Mouse (Mus musculus) forebrain, embryonic 12.5 days (tissue): ENCODE data around the gene Ino80. TPM values are rescaled to one million over a fixed set of nuclear protein-coding genes. Genes with fewer than 3 reads are reported as not detected.

Experiments
- ATAC-seq: fragments of 200-750 bp; cut with Nextera tagmentation; 2 replicates; pipeline ENCODE4 v1.8.0; 2017; ENCODE audit warnings: moderate TSS enrichment; ENCODE audit not compliant: low FRiP score
- H3K27ac ChIP-seq: fragments of 300-500 bp; sonication (generic); 2 replicates; pipeline ENCODE4 v1.5.1; 2016; ENCODE audit warnings: mild to moderate bottlenecking
- H3K27me3 ChIP-seq: fragments of 300-500 bp; sonication (generic); 2 replicates; pipeline ENCODE4 v1.6.1; 2016; ENCODE audit warnings: mild to moderate bottlenecking
- H3K36me3 ChIP-seq: fragments of 300-500 bp; sonication (generic); replicated peaks from 2 replicates; pipeline ENCODE4 v1.6.1; 2016; ENCODE audit warnings: mild to moderate bottlenecking
- H3K4me1 ChIP-seq: fragments of 300-500 bp; sonication (generic); 2 replicates; pipeline ENCODE4 v1.6.1; 2016
- H3K4me2 ChIP-seq: fragments of 300-500 bp; sonication (generic); 2 replicates; pipeline ENCODE4 v1.6.1; 2016; ENCODE audit warnings: mild to moderate bottlenecking, moderate library complexity
- H3K4me3 ChIP-seq: fragments of 300-500 bp; sonication (generic); replicated peaks from 2 replicates; pipeline ENCODE4 v1.5.1; 2016; ENCODE audit warnings: mild to moderate bottlenecking
- H3K9ac ChIP-seq: fragments of 300-500 bp; sonication (generic); 2 replicates; pipeline ENCODE4 v1.6.1; 2016; ENCODE audit warnings: mild to moderate bottlenecking
- H3K9me3 ChIP-seq: fragments of 300-500 bp; sonication (generic); 2 replicates; pipeline ENCODE4 v1.6.1; 2016
- WGBS: fragments of 180-500 bp; shearing (Covaris S2); methylation state at CpG from one replicate; pipeline ENCODE4 v1.1.7; 2016; 5-methylcytosine and 5-hydroxymethylcytosine counted together
- polyA plus RNA-seq: library from polyadenylated mRNA; unstranded; fragments of >200 nt; fragmentation: Nextera tagmentation; extraction: Ambion mirVana; gene quantifications from 2 replicates; pipeline ENCODE4 v1.2.1, GENCODE M21; 2016

Gene Ino80
- polyA plus RNA-seq, 1 experiment from 2014 or later = 4.5 TPM

DNA sequence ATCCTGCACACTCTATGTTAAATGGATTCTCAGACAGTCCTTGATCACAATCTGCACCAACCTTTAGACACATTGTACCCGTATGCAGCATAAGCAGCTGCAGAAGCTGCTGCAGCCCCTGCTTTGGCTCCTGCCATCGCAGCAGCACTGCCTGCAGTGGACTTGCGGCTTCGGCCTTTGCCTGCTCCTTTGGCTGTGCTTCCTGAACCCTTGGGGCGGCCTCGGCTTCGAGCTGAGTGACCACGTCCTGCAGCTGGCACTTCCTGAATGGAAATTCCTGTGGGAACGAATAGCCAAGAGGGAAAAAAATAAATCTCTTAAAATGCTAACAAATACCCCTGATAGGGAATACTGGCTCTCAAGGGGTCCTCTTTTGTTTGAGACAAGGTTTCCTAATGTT lies 100.2 kb downstream of the Ino80 start:
- Histone ChIP-seq H3K27me3 (no peaks in the 10 kb centered on the region), H3K4me3 (no peak overlapping the region), H3K27ac (no peak overlapping the region), H3K9ac (no peak overlapping the region), H3K4me1 (no peaks in the 10 kb centered on the region), H3K36me3 (peaks cover 94% of the 10 kb centered on the region), H3K4me2 (no peak overlapping the region), H3K9me3 (no peaks in the 10 kb centered on the region)
- no peak for ATAC-seq
- 92% methylated on average over 9 of the region's 9 CpGs for WGBS

DNA sequence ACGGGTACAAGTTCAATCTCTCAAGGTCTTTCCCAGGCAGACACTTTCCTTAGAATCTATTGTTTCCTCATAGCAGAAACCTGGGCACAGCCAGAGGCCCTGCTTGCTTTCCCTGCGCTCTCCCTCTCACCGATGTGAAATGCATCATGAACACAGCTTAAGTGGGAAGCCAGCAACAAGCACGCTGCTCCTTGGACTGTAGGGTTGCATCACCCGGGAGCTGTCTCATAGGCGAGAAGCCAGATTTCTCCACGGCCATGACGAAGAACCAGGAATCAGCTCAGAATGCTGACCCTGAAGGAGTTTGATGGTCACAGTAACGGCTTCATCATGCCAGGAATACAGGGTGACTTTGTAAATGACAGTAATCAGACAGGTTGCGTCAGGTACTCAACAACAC lies 107.4 kb downstream of the Ino80 start:
- Histone ChIP-seq H3K27ac (no peak overlapping the region), H3K27me3 (no peaks in the 10 kb centered on the region), H3K4me3 (no peak overlapping the region), H3K4me2 (no peak overlapping the region), H3K9me3 (no peaks in the 10 kb centered on the region), H3K9ac (no peak overlapping the region), H3K4me1 (no peaks in the 10 kb centered on the region), H3K36me3 (peaks cover 53% of the 10 kb centered on the region)
- no peak for ATAC-seq
- WGBS = 95% methylated on average over 10 of the region's 10 CpGs

DNA sequence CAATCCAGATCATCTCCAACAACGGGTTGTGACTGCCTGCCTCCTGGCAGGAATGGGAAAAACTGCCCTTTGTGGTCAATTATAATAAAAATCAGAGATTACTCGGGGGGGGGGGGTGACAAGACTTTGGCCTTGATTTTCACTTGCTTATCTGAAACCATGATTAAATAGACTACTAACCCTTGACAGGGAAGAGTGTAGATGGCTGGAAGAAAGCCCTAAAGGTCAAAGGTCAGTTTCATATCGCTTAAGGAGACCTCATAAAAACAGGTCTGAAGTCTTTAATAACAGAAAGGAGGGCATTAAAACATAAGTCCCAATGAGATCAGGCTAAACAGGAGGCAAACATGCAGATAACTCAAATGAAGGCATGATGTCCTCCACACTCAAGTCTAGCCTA lies 110.1 kb downstream of the Ino80 start:
- Histone ChIP-seq H3K4me1 (no peaks in the 10 kb centered on the region), H3K4me3 (no peak overlapping the region), H3K27ac (no peak overlapping the region), H3K9me3 (no peaks in the 10 kb centered on the region), H3K9ac (no peak overlapping the region), H3K4me2 (no peak overlapping the region), H3K27me3 (0 out of 2 replicates have a peak, but pooled peaks cover 2% of the 10 kb centered on the region), H3K36me3 (peaks cover 28% of the 10 kb centered on the region)
- ATAC-seq = no peak
- WGBS = 74% methylated on average over 3 of the region's 3 CpGs

DNA sequence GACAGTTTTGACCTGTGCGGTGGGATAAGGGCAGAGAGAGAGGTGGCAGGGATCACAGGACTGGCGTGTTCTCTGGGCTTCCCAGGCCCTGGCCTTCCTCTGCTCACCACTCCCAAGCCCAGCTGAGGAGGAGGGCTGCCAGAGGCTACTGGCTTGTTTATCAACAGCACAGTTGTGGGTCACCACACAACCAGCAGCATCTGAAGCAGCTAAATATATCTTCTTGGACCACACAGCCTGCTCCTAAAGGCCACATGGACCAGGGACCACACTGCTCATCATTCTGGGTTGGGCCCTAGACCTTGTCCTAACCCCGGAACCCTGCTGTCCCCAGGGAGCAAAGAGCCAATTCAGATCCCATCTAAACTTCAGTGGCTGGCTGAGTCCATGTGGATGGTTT lies 112.5 kb downstream of the Ino80 start:
- Histone ChIP-seq H3K9me3 (peaks cover 14% of the 10 kb centered on the region; the same call in 1 of the 2 replicates), H3K4me1 (no peaks in the 10 kb centered on the region), H3K4me2 (no peak overlapping the region), H3K27ac (no peak overlapping the region), H3K27me3 (0 out of 2 replicates have a peak, but pooled peaks cover 2% of the 10 kb centered on the region), H3K4me3 (no peak overlapping the region), H3K36me3 (peaks cover 8% of the 10 kb centered on the region), H3K9ac (no peak overlapping the region)
- WGBS = 89% methylated on average over 3 of the region's 3 CpGs
- no peak for ATAC-seq

DNA sequence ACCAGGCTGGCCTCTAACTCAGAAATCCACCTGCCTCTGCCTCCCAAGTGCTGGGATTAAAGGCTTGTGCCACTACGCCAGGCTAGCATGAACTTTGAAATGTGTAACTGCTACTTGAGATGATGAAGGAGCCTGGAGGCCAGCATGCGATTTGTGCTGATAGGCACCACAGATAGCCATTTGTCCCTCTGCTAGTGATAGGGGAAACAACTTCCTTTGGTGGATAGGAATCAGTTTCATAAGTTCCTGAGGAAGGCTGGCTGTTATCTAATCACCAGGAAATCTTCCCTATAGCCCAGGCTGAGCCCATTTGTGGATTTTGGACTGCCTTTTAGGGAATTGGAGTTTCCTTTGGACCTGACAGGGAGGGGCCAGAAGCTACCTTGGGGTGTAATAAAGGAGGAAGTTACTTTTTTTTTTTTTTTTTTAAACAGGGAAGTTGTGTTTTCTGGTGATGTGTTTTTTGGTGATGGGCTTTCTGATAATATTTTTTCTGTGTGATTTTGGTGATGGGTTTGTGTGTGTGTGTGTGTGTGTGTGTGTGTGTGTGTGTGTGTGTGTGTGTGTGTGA lies 117.7 kb downstream of the Ino80 start:
- 85% methylated on average over 2 of the region's 2 CpGs for WGBS
- ATAC-seq = no peak
- no peaks in the 10 kb centered on the region for H3K36me3 ChIP-seq

DNA sequence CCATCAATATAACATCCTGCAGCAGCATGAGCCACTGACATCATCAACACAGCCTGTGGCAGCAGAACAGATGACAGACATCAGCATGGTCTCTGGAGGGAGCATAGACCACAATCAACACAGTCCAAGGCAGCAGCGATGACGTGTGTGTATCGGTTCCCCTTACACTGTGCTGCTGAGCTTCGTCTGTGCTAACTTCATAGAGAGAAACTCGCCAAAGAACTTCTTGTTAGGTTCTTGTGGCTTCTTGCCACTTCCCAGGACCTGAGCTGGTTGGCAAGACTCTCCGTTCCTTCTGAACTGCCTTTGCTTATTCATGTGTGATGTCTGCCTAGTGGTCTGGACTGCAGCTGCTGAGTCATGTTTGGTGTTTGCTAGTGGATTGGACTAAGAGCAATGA lies 119.2 kb downstream of the Ino80 start:
- no peak overlapping the region for H3K4me3 ChIP-seq
- no peaks in the 10 kb centered on the region for H3K36me3 ChIP-seq
- peaks cover 14% of the 10 kb centered on the region; the same call in 1 of the 2 replicates for H3K9me3 ChIP-seq
- ATAC-seq = no peak
- no peak overlapping the region for H3K4me2 ChIP-seq
- no peak overlapping the region for H3K9ac ChIP-seq
- no peak overlapping the region for H3K27ac ChIP-seq
- WGBS = 91% methylated on average over 6 of the region's 6 CpGs
- H3K4me1 ChIP-seq = no peaks in the 10 kb centered on the region
- 0 out of 2 replicates have a peak, but pooled peaks cover 2% of the 10 kb centered on the region for H3K27me3 ChIP-seq

More for the DNA sequence above, 117.7 kb downstream of the Ino80 start:
- Histone ChIP-seq H3K9ac (no peak overlapping the region), H3K9me3 (peaks cover 14% of the 10 kb centered on the region; the same call in 1 of the 2 replicates), H3K4me3 (no peak overlapping the region), H3K27me3 (0 out of 2 replicates have a peak, but pooled peaks cover 2% of the 10 kb centered on the region), H3K27ac (no peak overlapping the region), H3K4me2 (no peak overlapping the region), H3K4me1 (no peaks in the 10 kb centered on the region)

DNA sequence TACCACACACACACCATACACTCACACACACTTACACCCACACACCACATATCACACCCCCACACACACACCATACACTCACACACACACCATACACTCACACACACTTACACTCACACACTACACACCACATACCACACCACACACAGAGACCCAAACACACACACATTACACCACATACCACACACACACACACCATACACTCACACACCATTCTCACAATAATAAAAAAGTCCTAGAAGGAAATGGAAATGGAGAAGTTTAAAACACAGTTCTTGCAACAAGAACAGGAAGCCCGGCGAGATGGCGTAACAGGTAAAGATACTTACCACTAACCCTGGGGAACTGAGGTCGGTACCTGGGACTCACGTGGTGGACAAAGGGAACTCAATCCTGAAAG lies 120.7 kb downstream of the Ino80 start:
- Histone ChIP-seq H3K4me3 (no peak overlapping the region), H3K4me2 (no peak overlapping the region), H3K27me3 (peaks cover 5% of the 10 kb centered on the region), H3K27ac (no peak overlapping the region), H3K36me3 (no peaks in the 10 kb centered on the region), H3K9me3 (peaks cover 11% of the 10 kb centered on the region; the same call in 1 of the 2 replicates), H3K4me1 (peaks cover under 1% of the 10 kb centered on the region; the same call in 1 of the 2 replicates), H3K9ac (no peak overlapping the region)
- ATAC-seq = no peak
- WGBS = 97% methylated on average over 5 of the region's 5 CpGs

DNA sequence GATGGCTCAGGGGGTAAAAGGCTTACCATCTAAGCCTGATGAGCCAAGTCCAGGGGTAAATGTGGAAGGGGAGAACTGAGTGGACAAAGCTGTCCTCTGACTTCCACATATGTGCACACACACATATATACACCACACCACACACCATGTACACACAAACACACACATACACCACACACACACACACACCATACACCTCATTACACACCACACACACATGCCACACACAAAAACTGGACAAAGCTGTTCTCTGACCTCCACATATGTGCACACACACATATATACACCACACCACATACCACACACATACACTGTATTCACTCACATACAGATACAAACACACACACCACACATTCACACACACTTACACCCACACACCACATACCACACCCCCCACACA lies 121.2 kb downstream of the Ino80 start:
- H3K36me3 ChIP-seq = no peaks in the 10 kb centered on the region
- H3K27ac ChIP-seq = no peak overlapping the region
- H3K4me1 ChIP-seq = peaks cover 6% of the 10 kb centered on the region
- ATAC-seq = no peak
- 0 out of 2 replicates have a peak, but pooled peaks cover 6% of the 10 kb centered on the region for H3K9me3 ChIP-seq
- peaks cover 10% of the 10 kb centered on the region for H3K27me3 ChIP-seq
- no peak overlapping the region for H3K9ac ChIP-seq
- no peak overlapping the region for H3K4me2 ChIP-seq
- H3K4me3 ChIP-seq = no peak overlapping the region

DNA sequence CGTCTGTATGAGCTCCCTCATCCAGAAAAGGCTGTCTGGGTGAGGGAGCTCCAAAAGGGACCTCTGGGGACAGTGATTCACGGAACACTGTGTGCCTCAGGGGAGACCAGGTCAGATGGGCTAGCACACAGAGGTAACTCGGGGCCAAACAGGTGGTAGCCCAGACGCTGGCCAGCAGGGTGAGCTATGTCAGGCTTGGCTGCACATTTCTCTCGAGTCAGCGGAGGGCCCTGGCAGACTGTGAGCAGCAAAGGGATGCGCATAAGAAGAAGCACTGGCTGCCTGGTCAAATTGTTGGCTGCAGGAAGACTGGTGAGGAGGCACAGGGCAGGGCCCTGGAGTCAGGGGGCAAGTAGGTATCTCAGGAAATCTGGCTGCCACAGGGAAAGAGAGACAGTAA lies 121.8 kb downstream of the Ino80 start:
- Histone ChIP-seq H3K36me3 (no peaks in the 10 kb centered on the region), H3K4me2 (no peak overlapping the region), H3K4me1 (peaks cover 9% of the 10 kb centered on the region), H3K4me3 (no peak overlapping the region), H3K9me3 (no peaks in the 10 kb centered on the region), H3K27me3 (peaks cover 15% of the 10 kb centered on the region), H3K27ac (no peak overlapping the region), H3K9ac (no peak overlapping the region)
- no peak for ATAC-seq
- 30% methylated on average over 7 of the region's 7 CpGs for WGBS

DNA sequence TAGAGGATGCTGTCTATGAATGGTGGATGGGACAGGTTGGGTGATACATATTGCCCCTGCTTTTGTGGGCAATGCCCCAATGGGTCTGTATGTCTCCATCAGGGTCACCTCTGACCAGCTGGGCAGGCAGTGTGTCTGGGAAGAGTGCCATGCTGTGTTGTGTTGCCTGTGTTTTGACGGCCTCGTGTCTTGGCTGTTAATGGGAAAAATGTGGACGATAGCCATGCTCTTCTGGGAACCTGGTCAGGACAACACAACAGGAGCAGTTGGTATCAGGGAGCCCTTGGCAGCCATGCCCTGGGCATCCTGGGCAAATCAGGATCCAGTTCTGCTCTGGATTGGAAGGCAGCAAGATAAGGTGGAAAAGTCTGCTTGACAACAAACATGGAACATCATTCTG lies 122.4 kb downstream of the Ino80 start:
- 81% methylated on average over 3 of the region's 3 CpGs for WGBS
- no peak for ATAC-seq
- peaks cover 21% of the 10 kb centered on the region for H3K27me3 ChIP-seq

DNA sequence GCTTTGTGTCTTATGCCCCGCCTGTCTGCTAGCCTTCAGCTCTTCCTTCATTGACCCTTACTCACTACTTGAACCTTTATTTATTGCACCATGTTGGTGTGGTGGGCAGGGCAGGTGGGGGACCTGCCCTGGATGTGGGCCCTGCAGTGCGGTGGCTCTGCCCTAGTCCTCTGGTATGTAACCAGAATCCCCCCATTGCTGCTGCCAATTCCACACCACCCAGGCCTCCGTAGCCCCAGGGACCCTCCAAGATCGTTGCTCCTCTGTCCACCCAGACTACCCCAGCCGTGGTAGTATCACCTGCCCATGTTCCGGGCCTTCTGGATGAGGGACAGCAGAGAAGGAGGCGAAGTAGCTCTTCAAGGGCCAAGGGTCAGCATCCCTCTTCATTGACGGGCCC lies 123.8 kb downstream of the Ino80 start:
- H3K27ac ChIP-seq = no peak overlapping the region
- H3K4me1 ChIP-seq = peaks cover 14% of the 10 kb centered on the region
- H3K36me3 ChIP-seq = no peaks in the 10 kb centered on the region
- H3K27me3 ChIP-seq = peaks cover 32% of the 10 kb centered on the region
- no peak overlapping the region for H3K4me3 ChIP-seq
- H3K9ac ChIP-seq = no peak overlapping the region
- WGBS = 89% methylated on average over 8 of the region's 8 CpGs
- H3K9me3 ChIP-seq = no peaks in the 10 kb centered on the region
- no peak for ATAC-seq
- no peak overlapping the region for H3K4me2 ChIP-seq

More for the DNA sequence above, 122.4 kb downstream of the Ino80 start:
- Histone ChIP-seq H3K4me3 (no peak overlapping the region), H3K9ac (no peak overlapping the region), H3K4me1 (peaks cover 14% of the 10 kb centered on the region), H3K27ac (no peak overlapping the region), H3K9me3 (no peaks in the 10 kb centered on the region), H3K4me2 (no peak overlapping the region), H3K36me3 (no peaks in the 10 kb centered on the region)

DNA sequence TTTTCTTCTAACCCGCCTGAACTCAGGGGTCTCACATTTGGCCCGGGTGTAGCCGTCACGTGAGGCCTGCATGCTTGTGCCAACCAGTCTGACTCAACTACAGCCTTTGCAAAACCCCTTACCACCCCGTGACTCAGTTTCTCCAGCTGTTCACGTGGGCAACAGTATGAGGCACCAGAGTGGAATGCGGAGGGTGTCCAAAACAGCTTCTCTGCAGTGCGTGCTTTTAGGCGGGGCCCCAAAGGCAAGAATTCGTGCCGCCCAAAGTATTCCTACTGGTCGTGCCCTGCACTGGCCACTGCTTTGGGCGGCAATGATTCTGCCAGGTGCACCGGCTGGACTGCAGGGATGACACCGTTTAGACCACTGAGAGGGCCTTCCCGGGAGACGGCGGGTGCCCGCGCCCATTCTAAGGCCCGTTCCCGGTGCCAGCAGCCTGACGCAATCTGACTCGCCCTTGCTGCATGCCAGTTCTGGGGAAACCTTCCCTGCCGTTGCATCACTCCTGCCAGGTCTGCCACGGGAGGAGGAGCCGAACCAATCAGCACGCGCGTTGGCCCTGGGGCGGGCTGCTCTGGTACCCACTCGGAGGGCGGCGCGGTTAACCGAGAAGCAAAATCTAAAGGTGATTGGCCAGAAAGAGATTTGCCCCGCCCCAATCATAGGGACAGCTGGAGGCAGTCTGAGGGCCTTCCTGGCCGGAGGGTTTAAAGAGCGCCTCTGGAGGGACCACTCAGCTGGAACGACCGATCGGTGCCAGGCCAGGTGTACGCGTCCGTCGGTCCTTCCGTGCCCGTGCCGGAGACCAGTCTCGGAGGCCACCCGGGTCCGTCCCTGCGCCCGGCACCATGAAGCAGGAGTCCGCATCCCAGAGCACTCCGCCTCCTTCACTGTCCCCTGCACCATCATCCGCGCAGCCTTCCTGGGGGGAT lies 126.7 kb downstream of the Ino80 start, which contains the start of gene Chac1:
Chac1 (plus strand) TSS at position 675 of the 932 bp plus-strand sequence.
- no peak within 1 kb of the TSS for H3K27ac ChIP-seq
- peak within 1 kb of the TSS; percentile 58 for H3K9ac ChIP-seq
- H3K9me3 ChIP-seq = no peaks in the 10 kb centered on the region
- 5% methylated on average over 58 of the region's 58 CpGs for WGBS
- H3K4me2 ChIP-seq = peak within 1 kb of the TSS; percentile 89
- no peaks in the 10 kb centered on the region for H3K36me3 ChIP-seq
- H3K4me1 ChIP-seq = peaks cover 14% of the 10 kb centered on the region
- H3K4me3 ChIP-seq = peak within 1 kb of the TSS; percentile 61
- peaks cover 36% of the 10 kb centered on the region for H3K27me3 ChIP-seq
- peak; percentile 96 for ATAC-seq
